Mouse (Mus musculus) forebrain, embryonic 13.5 days (tissue): ENCODE data around the gene Fads6. TPM values are rescaled to one million over a fixed set of nuclear protein-coding genes. Genes with fewer than 3 reads are reported as not detected.

Experiments used
- microRNA-seq: library from miRNA; unstranded; fragments of <30 nt; microRNA quantifications from one replicate; pipeline ENCODE4, GENCODE M21; 2016
- polyA plus RNA-seq: library from polyadenylated mRNA; unstranded; fragments of >200 nt; fragmentation: Nextera tagmentation; extraction: Ambion mirVana; gene quantifications from 2 replicates; pipeline ENCODE4 v1.2.1, GENCODE M21; 2015

The Fads6 gene
- polyA plus RNA-seq, 1 experiment from 2014 or later: 0.23 TPM

Small RNA genes within 50 kb of the gene (microRNA-seq; reads per million reads assigned to microRNA genes)
- not detected for gene Gm25837

Other genes with a start within 250 kb of the Fads6 start
- gene Cd300ld3, start 249.3 kb downstream of the Fads6 start, polyA plus RNA-seq: not detected in 2 replicates
- gene Cd300e, start 235.5 kb downstream of the Fads6 start, polyA plus RNA-seq: not detected in 2 replicates
- gene Rab37, start 206.2 kb downstream of the Fads6 start, polyA plus RNA-seq: 0.60 and 0.76 TPM in 2 replicates
- 0.11 TPM in 1 of 2 replicates, not detected in the other for gene Cd300lf, start 163.7 kb downstream of the Fads6 start, polyA plus RNA-seq
- 28.8 TPM in 2 replicates for gene Slc9a3r1, start 134.3 kb downstream of the Fads6 start, polyA plus RNA-seq
- gene Tmem104, start 110.2 kb downstream of the Fads6 start, polyA plus RNA-seq: 7.8 and 9.2 TPM in 2 replicates
- gene Nat9, start 109.8 kb downstream of the Fads6 start, polyA plus RNA-seq: 18.2 and 20.3 TPM in 2 replicates
- 0.04 TPM in 1 of 2 replicates, not detected in the other for gene Grin2c, start 30.4 kb downstream of the Fads6 start, polyA plus RNA-seq
- 19.7 and 20.5 TPM in 2 replicates for gene Fdxr, start 20.6 kb downstream of the Fads6 start, polyA plus RNA-seq
- gene Otop2, start 9.5 kb upstream of the Fads6 start, polyA plus RNA-seq: not detected in 2 replicates
- not detected in 2 replicates for gene Ush1g, start 24.4 kb upstream of the Fads6 start, polyA plus RNA-seq
- 0.14 TPM in 1 of 2 replicates, not detected in the other for gene Otop3, start 37.1 kb upstream of the Fads6 start, polyA plus RNA-seq
- gene Hid1, start 70.1 kb upstream of the Fads6 start, polyA plus RNA-seq: 32.9 and 36.4 TPM in 2 replicates
- gene Cdr2l, start 84.3 kb upstream of the Fads6 start, polyA plus RNA-seq: 20.7 and 20.9 TPM in 2 replicates
- 246 and 248 TPM in 2 replicates for gene Mrpl58, start 106.1 kb upstream of the Fads6 start, polyA plus RNA-seq
- gene Atp5h, start 122.3 kb upstream of the Fads6 start, polyA plus RNA-seq: 916 and 1,000 TPM in 2 replicates
- gene Kctd2, start 122.5 kb upstream of the Fads6 start, polyA plus RNA-seq: 7.0 and 9.9 TPM in 2 replicates
- gene Trim80, start 142.9 kb upstream of the Fads6 start, polyA plus RNA-seq: not detected in 2 replicates
- not detected in 2 replicates for gene Slc16a5, start 164.8 kb upstream of the Fads6 start, polyA plus RNA-seq
- 11.3 and 13.0 TPM in 2 replicates for gene Armc7, start 178.0 kb upstream of the Fads6 start, polyA plus RNA-seq
- gene Nt5c, start 194.2 kb upstream of the Fads6 start, polyA plus RNA-seq: 87.0 and 91.1 TPM in 2 replicates
- gene Jpt1, start 216.7 kb upstream of the Fads6 start, polyA plus RNA-seq: 1,632 and 1,660 TPM in 2 replicates
- gene Sumo2, start 238.6 kb upstream of the Fads6 start, polyA plus RNA-seq: 1,485 and 1,571 TPM in 2 replicates